Comparison of ENCODE assay signal across 8 mouse cellular contexts in genomic region chr9:58253033-58253804, GRCm38 (mm10). TPM values are rescaled to one million over a fixed set of nuclear protein-coding genes. Genes with fewer than 3 reads are reported as not detected.
DNase-seq lines count a peak whose midpoint lies in the region; ATAC-seq and TF ChIP-seq lines count a peak whose summit lies in the region.

Gene Stoml1 (plus strand): TSS chr9:58253164.

- peak; percentile 97 for TF ChIP-seq CTCF in gastrocnemius, adult 2 months (IDR thresholded peaks at IDR 0.05)
- peak; percentile 98 for TF ChIP-seq CTCF in hindbrain, postnatal 0 days (IDR thresholded peaks at IDR 0.05; ENCODE audit: low read depth)
- TF ChIP-seq CTCF in left cerebral cortex, adult 2 months (IDR thresholded peaks at IDR 0.05), result peak; percentile 96

- peak within 1 kb of the TSS; percentile 65 for H3K4me2 ChIP-seq in hindbrain, postnatal 0 days (ENCODE audit: low read depth, low read length)

- H3K9me3 ChIP-seq in hindbrain, postnatal 0 days (ENCODE audit: low read length), result no peaks in the 10 kb centered on the region

- intact Hi-C loops in gastrocnemius, adult 2 months (cut with DNase I), result no loop called here
- intact Hi-C loops in left cerebral cortex, adult 2 months (cut with DNase I), result no loop called here

- DNase-seq in WW6 (ENCODE audit: low read depth, low spot score), result peak; percentile 86
- DNase-seq in cerebellum, postnatal 4 days (ENCODE audit: low spot score in 2 of 2), result peak; percentile 79 to 90
- peak; percentile 96 for DNase-seq in gastrocnemius, adult 2 months
- peak; percentile 96 for DNase-seq in hindbrain, postnatal 0 days (ENCODE audit: low spot score)
- DNase-seq in left cerebral cortex, adult 2 months (ENCODE audit: extremely low spot score in 1 of 2, low spot score in 2 of 2), result peak; percentile 90 to 91
- peak; percentile 90 to 96 for DNase-seq in right cerebral cortex, adult 2 months (ENCODE audit: low spot score in 2 of 2)
- peak; percentile 96 for DNase-seq in urinary bladder, postnatal 14 days (ENCODE audit: low spot score)

- H3K4me1 ChIP-seq in hindbrain, postnatal 0 days (ENCODE audit: insufficient read depth, low read length), result no peaks in the 10 kb centered on the region

- H3K9ac ChIP-seq in hindbrain, postnatal 0 days (replicated peaks; ENCODE audit: low read length), result peak within 1 kb of the TSS; percentile 84

- WGBS in hindbrain, postnatal 0 days, result under 1% methylated on average over 31 of the region's 31 CpGs

- peaks cover 9% of the 10 kb centered on the region; the same call in 1 of the 2 replicates for H3K36me3 ChIP-seq in hindbrain, postnatal 0 days (ENCODE audit: insufficient read depth, low read length)

- ATAC-seq in hindbrain, postnatal 0 days, result peak; percentile 98
- peak; percentile 91 for ATAC-seq in megakaryocyte, adult 5-6 weeks (ENCODE audit: poor library complexity, severe bottlenecking)

- peak within 1 kb of the TSS; percentile 89 for H3K27ac ChIP-seq in gastrocnemius, adult 2 months
- peak within 1 kb of the TSS; percentile 88 for H3K27ac ChIP-seq in hindbrain, postnatal 0 days
- H3K27ac ChIP-seq in left cerebral cortex, adult 2 months, result peak within 1 kb of the TSS; percentile 80

- peak within 1 kb of the TSS; percentile 91 for H3K4me3 ChIP-seq in gastrocnemius, adult 2 months
- H3K4me3 ChIP-seq in hindbrain, postnatal 0 days (ENCODE audit: low read length), result peak within 1 kb of the TSS; percentile 89
- H3K4me3 ChIP-seq in left cerebral cortex, adult 2 months, result peak within 1 kb of the TSS; percentile 77

- no peaks in the 10 kb centered on the region for H3K27me3 ChIP-seq in hindbrain, postnatal 0 days (ENCODE audit: insufficient read depth, low read length)

RNA-seq across cellular contexts. Expression of gene Stoml1, which starts in this region (rescaled TPM):
- 1 to 10 TPM; 6.8 to 7.3 TPM for total RNA-seq in gastrocnemius, adult 2 months (2021)
- total RNA-seq in hindbrain, postnatal 0 days (2014; rRNA removed), result 145 and 157 TPM in 2 replicates
- 136 and 141 TPM in 2 replicates for polyA plus RNA-seq in hindbrain, postnatal 0 days (2015; fragmentation: Nextera tagmentation; extraction: Ambion mirVana)
- total RNA-seq in left cerebral cortex, adult 2 months (2021), result 10 to 100 TPM; 66.5 to 72.6 TPM
- total RNA-seq in megakaryocyte, adult 5-6 weeks (2015), result 5.8 and 6.1 TPM in 2 replicates
- 9.4 and 11.9 TPM in 2 replicates for total RNA-seq in megakaryocyte, adult 5-6 weeks (2017)

Comparison
In these comparisons a context has a peak if more than half of its experiments do, and no peak if none do; other contexts are left out.
1. Peak in every context shown above with its lines: DNase-seq, ATAC-seq, H3K4me3 ChIP-seq and H3K27ac ChIP-seq.
2. RNA of gene Stoml1 (total RNA-seq): 145 to 157 TPM in hindbrain, postnatal 0 days and 66.5 to 72.6 TPM in left cerebral cortex, adult 2 months; 5.8 to 11.9 TPM in megakaryocyte, adult 5-6 weeks and 6.8 to 7.3 TPM in gastrocnemius, adult 2 months; every median in the first group is over 4 times any median in the second.